Mouse (Mus musculus) kidney, embryonic 15.5 days (tissue): ENCODE results near the gene Slc44a3. TPM values are rescaled to one million over a fixed set of nuclear protein-coding genes. Genes with fewer than 3 reads are reported as not detected.

Experiments used
- ATAC-seq: fragments of 200-750 bp; cut with Nextera tagmentation; replicated peaks from 2 replicates; pipeline ENCODE4 v1.8.0; 2017; ENCODE audit warnings: moderate TSS enrichment; ENCODE audit not compliant: low FRiP score
- H3K27ac ChIP-seq: fragments of 300-500 bp; sonication (generic); 2 replicates; pipeline ENCODE4 v1.5.1; 2015; ENCODE audit warnings: mild to moderate bottlenecking, inconsistent platforms
- H3K27me3 ChIP-seq: fragments of 300-500 bp; sonication (generic); 2 replicates; pipeline ENCODE4 v1.6.1; 2015; ENCODE audit warnings: inconsistent platforms
- H3K36me3 ChIP-seq: fragments of 300-500 bp; sonication (generic); 2 replicates; pipeline ENCODE4 v1.6.1; 2015; ENCODE audit warnings: inconsistent platforms
- H3K4me1 ChIP-seq: fragments of 300-500 bp; sonication (generic); 2 replicates; pipeline ENCODE4 v1.6.1; 2015; ENCODE audit warnings: inconsistent platforms
- H3K4me2 ChIP-seq: fragments of 300-500 bp; sonication (generic); 2 replicates; pipeline ENCODE4 v1.6.1; 2015; ENCODE audit warnings: moderate library complexity, mild to moderate bottlenecking, inconsistent platforms
- H3K4me3 ChIP-seq: fragments of 300-500 bp; sonication (generic); replicated peaks from 2 replicates; pipeline ENCODE4 v1.5.1; 2015; ENCODE audit warnings: mild to moderate bottlenecking, inconsistent platforms
- H3K9ac ChIP-seq: fragments of 300-500 bp; sonication (generic); 2 replicates; pipeline ENCODE4 v1.6.1; 2015; ENCODE audit warnings: mild to moderate bottlenecking, inconsistent platforms
- H3K9me3 ChIP-seq: fragments of 300-500 bp; sonication (generic); replicated peaks from 2 replicates; pipeline ENCODE4 v1.6.1; 2016; ENCODE audit warnings: inconsistent platforms
- WGBS: fragments of 180-500 bp; shearing (Covaris S2); methylation state at CpG from one replicate; pipeline ENCODE4 v1.1.7; 2015; ENCODE audit warnings: mixed read lengths; 5-methylcytosine and 5-hydroxymethylcytosine counted together
- polyA plus RNA-seq: library from polyadenylated mRNA; unstranded; fragments of >200 nt; fragmentation: Nextera tagmentation; extraction: Ambion mirVana; gene quantifications from 2 replicates; pipeline ENCODE4 v1.2.1, GENCODE M21; 2015

Gene Slc44a3
- polyA plus RNA-seq, 1 experiment from 2014 or later, result 7.2 TPM

GRCm38 (mm10) chr3:121448029-121448468, 84.2 kb downstream of the Slc44a3 start:
- H3K4me1 ChIP-seq, result peaks cover 52% of the 10 kb centered on the region
- H3K27me3 ChIP-seq, result no peaks in the 10 kb centered on the region
- WGBS, result 32% methylated on average over 11 of the region's 11 CpGs
- H3K27ac ChIP-seq, result peak overlapping the region; percentile 4; the same call in 1 of the 2 replicates
- H3K36me3 ChIP-seq, result peaks cover 44% of the 10 kb centered on the region
- 0 out of 2 replicates have a peak overlapping the region, but pooled peaks have one; percentile 2 for H3K4me3 ChIP-seq
- H3K4me2 ChIP-seq, result peak overlapping the region; percentile 34
- peak; percentile 57 for ATAC-seq
- no peak overlapping the region for H3K9ac ChIP-seq
- no peaks in the 10 kb centered on the region for H3K9me3 ChIP-seq

GRCm38 (mm10) chr3:121446454-121446853, 85.8 kb downstream of the Slc44a3 start:
- 64% methylated on average over 7 of the region's 8 CpGs for WGBS

GRCm38 (mm10) chr3:121444414-121444813, 87.8 kb downstream of the Slc44a3 start:
- 59% methylated on average over 6 of the region's 6 CpGs for WGBS

More at GRCm38 (mm10) chr3:121446454-121446853, 85.8 kb downstream of the Slc44a3 start:
- H3K27ac ChIP-seq, result no peak overlapping the region
- no peaks in the 10 kb centered on the region for H3K9me3 ChIP-seq
- H3K27me3 ChIP-seq, result no peaks in the 10 kb centered on the region
- no peak for ATAC-seq
- H3K4me1 ChIP-seq, result peaks cover 67% of the 10 kb centered on the region
- H3K4me3 ChIP-seq, result no peak overlapping the region
- H3K4me2 ChIP-seq, result no peak overlapping the region
- H3K9ac ChIP-seq, result no peak overlapping the region
- H3K36me3 ChIP-seq, result peaks cover 36% of the 10 kb centered on the region

GRCm38 (mm10) chr3:121443861-121444271, 88.3 kb downstream of the Slc44a3 start:
- ATAC-seq, result no peak
- no peaks in the 10 kb centered on the region for H3K9me3 ChIP-seq
- H3K27ac ChIP-seq, result peak overlapping the region; percentile 4; the same call in 1 of the 2 replicates
- H3K4me2 ChIP-seq, result no peak overlapping the region
- H3K4me1 ChIP-seq, result peaks cover 82% of the 10 kb centered on the region
- no peak overlapping the region for H3K4me3 ChIP-seq
- H3K9ac ChIP-seq, result no peak overlapping the region
- H3K27me3 ChIP-seq, result no peaks in the 10 kb centered on the region
- peaks cover 21% of the 10 kb centered on the region for H3K36me3 ChIP-seq
- 47% methylated on average over 4 of the region's 4 CpGs for WGBS

More at GRCm38 (mm10) chr3:121444414-121444813, 87.8 kb downstream of the Slc44a3 start:
- ATAC-seq, result no peak
- Histone ChIP-seq H3K27ac (no peak overlapping the region), H3K27me3 (no peaks in the 10 kb centered on the region), H3K4me2 (no peak overlapping the region), H3K9me3 (no peaks in the 10 kb centered on the region), H3K4me1 (peaks cover 79% of the 10 kb centered on the region), H3K9ac (no peak overlapping the region), H3K4me3 (no peak overlapping the region), H3K36me3 (peaks cover 21% of the 10 kb centered on the region)

- Histone ChIP-seq H3K4me3 (no peak overlapping the region), H3K36me3 (peaks cover 21% of the 10 kb centered on the region), H3K27me3 (no peaks in the 10 kb centered on the region), H3K9ac (no peak overlapping the region), H3K4me2 (no peak overlapping the region), H3K9me3 (no peaks in the 10 kb centered on the region), H3K4me1 (peaks cover 84% of the 10 kb centered on the region), H3K27ac (no peak overlapping the region)
- ATAC-seq, result no peak
- 89% methylated on average over 5 of the region's 5 CpGs for WGBS
Observed at GRCm38 (mm10) chr3:121442288-121442687, 89.9 kb downstream of the Slc44a3 start.

GRCm38 (mm10) chr3:121441504-121441903, 90.7 kb downstream of the Slc44a3 start:
- H3K4me3 ChIP-seq, result no peak overlapping the region
- no peak overlapping the region for H3K27ac ChIP-seq
- 81% methylated on average over 12 of the region's 12 CpGs for WGBS
- no peak for ATAC-seq
- peaks cover 89% of the 10 kb centered on the region for H3K4me1 ChIP-seq
- H3K9ac ChIP-seq, result no peak overlapping the region
- H3K27me3 ChIP-seq, result no peaks in the 10 kb centered on the region
- H3K9me3 ChIP-seq, result no peaks in the 10 kb centered on the region
- no peak overlapping the region for H3K4me2 ChIP-seq
- H3K36me3 ChIP-seq, result peaks cover 21% of the 10 kb centered on the region

GRCm38 (mm10) chr3:121439623-121440161, 92.5 kb downstream of the Slc44a3 start:
- 0 out of 2 replicates have a peak, but pooled peaks have one; percentile 36 for ATAC-seq
- H3K27ac ChIP-seq, result peak overlapping the region; percentile 45; the same call in 1 of the 2 replicates
- H3K4me3 ChIP-seq, result no peak overlapping the region

GRCm38 (mm10) chr3:121437996-121438395, 94.2 kb downstream of the Slc44a3 start:
- Histone ChIP-seq H3K27ac (0 out of 2 replicates have a peak overlapping the region, but pooled peaks have one; percentile 24), H3K9ac (no peak overlapping the region), H3K4me3 (no peak overlapping the region), H3K4me1 (peaks cover 95% of the 10 kb centered on the region), H3K27me3 (no peaks in the 10 kb centered on the region), H3K9me3 (no peaks in the 10 kb centered on the region), H3K36me3 (peaks cover 15% of the 10 kb centered on the region), H3K4me2 (no peak overlapping the region)
- ATAC-seq, result 0 out of 2 replicates have a peak, but pooled peaks have one; percentile 12
- 59% methylated on average over 7 of the region's 7 CpGs for WGBS

More at GRCm38 (mm10) chr3:121439623-121440161, 92.5 kb downstream of the Slc44a3 start:
- peaks cover 21% of the 10 kb centered on the region for H3K36me3 ChIP-seq
- WGBS, result 61% methylated on average over 11 of the region's 11 CpGs
- H3K9ac ChIP-seq, result no peak overlapping the region
- H3K4me1 ChIP-seq, result peaks cover 95% of the 10 kb centered on the region
- no peaks in the 10 kb centered on the region for H3K9me3 ChIP-seq
- H3K4me2 ChIP-seq, result no peak overlapping the region
- no peaks in the 10 kb centered on the region for H3K27me3 ChIP-seq

GRCm38 (mm10) chr3:121437070-121437469, 95.1 kb downstream of the Slc44a3 start:
- Histone ChIP-seq H3K4me2 (no peak overlapping the region), H3K27ac (no peak overlapping the region), H3K9me3 (no peaks in the 10 kb centered on the region), H3K36me3 (peaks cover 13% of the 10 kb centered on the region), H3K4me3 (no peak overlapping the region), H3K4me1 (peaks cover 94% of the 10 kb centered on the region), H3K9ac (no peak overlapping the region), H3K27me3 (no peaks in the 10 kb centered on the region)
- no peak for ATAC-seq
- WGBS, result 75% methylated on average over 7 of the region's 7 CpGs

GRCm38 (mm10) chr3:121435296-121435695, 96.9 kb downstream of the Slc44a3 start:
- Histone ChIP-seq H3K27me3 (no peaks in the 10 kb centered on the region), H3K27ac (no peak overlapping the region; the same call in 1 of the 2 replicates), H3K36me3 (peaks cover 5% of the 10 kb centered on the region; the same call in 1 of the 2 replicates), H3K4me1 (peaks cover 89% of the 10 kb centered on the region), H3K4me3 (no peak overlapping the region), H3K4me2 (no peak overlapping the region), H3K9ac (no peak overlapping the region), H3K9me3 (no peaks in the 10 kb centered on the region)
- WGBS, result 58% methylated on average over 5 of the region's 5 CpGs
- no peak for ATAC-seq

GRCm38 (mm10) chr3:121433968-121434533, 98.2 kb downstream of the Slc44a3 start:
- H3K27me3 ChIP-seq, result no peaks in the 10 kb centered on the region
- peak overlapping the region; percentile 61 for H3K27ac ChIP-seq
- no peak overlapping the region for H3K9ac ChIP-seq
- H3K9me3 ChIP-seq, result no peaks in the 10 kb centered on the region
- ATAC-seq, result 0 out of 2 replicates have a peak, but pooled peaks have one; percentile 38
- H3K36me3 ChIP-seq, result peaks cover 5% of the 10 kb centered on the region; the same call in 1 of the 2 replicates
- no peak overlapping the region for H3K4me3 ChIP-seq
- peaks cover 89% of the 10 kb centered on the region for H3K4me1 ChIP-seq
- 25% methylated on average over 8 of the region's 8 CpGs for WGBS
- peak overlapping the region; percentile 22; the same call in 1 of the 2 replicates for H3K4me2 ChIP-seq

- H3K4me3 ChIP-seq, result no peak overlapping the region
- WGBS, result 77% methylated on average over 6 of the region's 6 CpGs
- peaks cover 89% of the 10 kb centered on the region for H3K4me1 ChIP-seq
- 0 out of 2 replicates have a peak overlapping the region, but pooled peaks have one; percentile 61 for H3K27ac ChIP-seq
- H3K9me3 ChIP-seq, result no peaks in the 10 kb centered on the region
- no peak for ATAC-seq
- no peak overlapping the region for H3K9ac ChIP-seq
- H3K27me3 ChIP-seq, result no peaks in the 10 kb centered on the region
- 0 out of 2 replicates have a peak overlapping the region, but pooled peaks have one; percentile 22 for H3K4me2 ChIP-seq
- peaks cover 5% of the 10 kb centered on the region; the same call in 1 of the 2 replicates for H3K36me3 ChIP-seq
Observed at GRCm38 (mm10) chr3:121433359-121433758, 98.8 kb downstream of the Slc44a3 start.
